Mouse (Mus musculus) lung, postnatal 0 days (tissue): ENCODE results near the gene Gm37240. TPM values are rescaled to one million over a fixed set of nuclear protein-coding genes. Genes with fewer than 3 reads are reported as not detected.
"Not testable (repeated sequence)": the region's sequence is repeated elsewhere in the genome, so short reads cannot be mapped to it uniquely, and the experiment has no call there.

Experiments
- ATAC-seq: fragments of 200-750 bp; cut with Nextera tagmentation; 2 replicates; pipeline ENCODE4 v1.8.0; 2017; ENCODE audit warnings: moderate library complexity
- DNase-seq: peaks from one replicate; pipeline ENCODE4 v3.0.0-alpha.2; 2016; ENCODE audit warnings: low spot score
- H3K27ac ChIP-seq: fragments of 300-500 bp; sonication (generic); 2 replicates; pipeline ENCODE4 v1.5.1; 2014; ENCODE audit warnings: antibody characterized with exemption, mild to moderate bottlenecking, low read length, mixed read lengths
- H3K27me3 ChIP-seq: fragments of 300-500 bp; sonication (generic); replicated peaks from 2 replicates; pipeline ENCODE4 v1.6.1; 2014; ENCODE audit warnings: low read length, mixed read lengths; ENCODE audit not compliant: insufficient read depth
- H3K36me3 ChIP-seq: fragments of 300-500 bp; sonication (generic); 2 replicates; pipeline ENCODE4 v1.6.1; 2014; ENCODE audit warnings: low read length, mixed read lengths; ENCODE audit not compliant: insufficient read depth
- H3K4me1 ChIP-seq: fragments of 300-500 bp; sonication (generic); 2 replicates; pipeline ENCODE4 v1.6.1; 2014; ENCODE audit warnings: antibody characterized with exemption, low read depth, low read length, mixed read lengths; ENCODE audit not compliant: insufficient read depth
- H3K4me2 ChIP-seq: fragments of 300-500 bp; sonication (generic); replicated peaks from 2 replicates; pipeline ENCODE4 v1.6.1; 2014; ENCODE audit warnings: low read depth, mild to moderate bottlenecking, low read length, moderate library complexity, mixed read lengths
- H3K4me3 ChIP-seq: fragments of 300-500 bp; sonication (generic); 2 replicates; pipeline ENCODE4 v1.5.1; 2014; ENCODE audit warnings: low read depth, low read length
- H3K9ac ChIP-seq: fragments of 300-500 bp; sonication (generic); replicated peaks from 2 replicates; pipeline ENCODE4 v1.6.1; 2014; ENCODE audit warnings: low read depth, mild to moderate bottlenecking
- H3K9me3 ChIP-seq: fragments of 300-500 bp; sonication (generic); 2 replicates; pipeline ENCODE4 v1.6.1; 2016; ENCODE audit warnings: low read length, mixed read lengths
- CTCF ChIP-seq: IDR thresholded peaks from 2 replicates; pipeline ENCODE4 v1.5.1; 2016; ENCODE audit warnings: antibody characterized with exemption, mild to moderate bottlenecking
- EP300 ChIP-seq: IDR thresholded peaks from 2 replicates; pipeline ENCODE4 v1.6.1; 2016; ENCODE audit warnings: antibody characterized with exemption, mild to moderate bottlenecking, control low read depth
- WGBS: fragments of 180-500 bp; shearing (Covaris S2); extraction: QIAGEN DNeasy Blood & Tissue Kit; methylation state at CpG from one replicate; pipeline ENCODE4 v1.1.7; 2014; 5-methylcytosine and 5-hydroxymethylcytosine counted together
- polyA plus RNA-seq: library from polyadenylated mRNA; unstranded; fragments of >200 nt; fragmentation: Nextera tagmentation; extraction: Ambion mirVana; gene quantifications from 2 replicates; pipeline ENCODE4 v1.2.1, GENCODE M21; 2015

Gm37240 gene
- polyA plus RNA-seq, 1 experiment from 2014 or later, result 8.9 TPM

DNA sequence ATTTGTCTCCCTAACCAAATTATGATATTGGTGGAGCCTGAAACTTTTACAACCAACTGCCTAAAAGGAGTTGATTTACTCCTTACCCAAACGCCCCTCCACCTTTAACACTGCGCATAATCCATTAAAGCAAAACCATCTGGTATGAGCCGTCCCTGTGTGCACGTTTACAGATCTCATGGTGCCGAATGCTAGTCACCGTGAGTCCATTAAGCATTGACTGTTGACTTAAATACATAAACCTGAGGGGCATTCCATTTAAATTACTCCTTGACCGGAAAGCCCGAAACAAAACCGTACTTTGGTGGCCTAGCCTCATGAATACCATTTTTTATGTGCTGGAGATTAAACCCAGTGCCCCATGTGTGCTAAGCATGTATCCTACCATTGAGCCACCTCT is 40.0 kb upstream of the Gm37240 start:
- H3K9ac ChIP-seq, result no peak overlapping the region
- 77% methylated on average over 9 of the region's 9 CpGs for WGBS
- no peaks in the 10 kb centered on the region for H3K27me3 ChIP-seq
- H3K36me3 ChIP-seq, result no peaks in the 10 kb centered on the region
- no peak overlapping the region for H3K4me3 ChIP-seq
- no peak overlapping the region for H3K27ac ChIP-seq
- no peaks in the 10 kb centered on the region for H3K9me3 ChIP-seq
- DNase-seq, result no peak
- ATAC-seq, result no peak
- TF ChIP-seq EP300, result no peak
- no peak for TF ChIP-seq CTCF
- H3K4me1 ChIP-seq, result no peaks in the 10 kb centered on the region
- H3K4me2 ChIP-seq, result no peak overlapping the region

GRCm38 (mm10) chr3:85923954-85924945 is 36.9 kb upstream of the Gm37240 start:
- Histone ChIP-seq H3K9ac (no peak overlapping the region), H3K36me3 (no peaks in the 10 kb centered on the region), H3K4me1 (no peaks in the 10 kb centered on the region), H3K4me2 (no peak overlapping the region), H3K27me3 (no peaks in the 10 kb centered on the region), H3K9me3 (no peaks in the 10 kb centered on the region), H3K27ac (no peak overlapping the region), H3K4me3 (no peak overlapping the region)
- 36% methylated on average over 18 of the region's 18 CpGs for WGBS
- peak; percentile 77 for DNase-seq
- TF ChIP-seq EP300, result no peak
- TF ChIP-seq CTCF, result peak; percentile 95
- peak; percentile 66 for ATAC-seq

DNA sequence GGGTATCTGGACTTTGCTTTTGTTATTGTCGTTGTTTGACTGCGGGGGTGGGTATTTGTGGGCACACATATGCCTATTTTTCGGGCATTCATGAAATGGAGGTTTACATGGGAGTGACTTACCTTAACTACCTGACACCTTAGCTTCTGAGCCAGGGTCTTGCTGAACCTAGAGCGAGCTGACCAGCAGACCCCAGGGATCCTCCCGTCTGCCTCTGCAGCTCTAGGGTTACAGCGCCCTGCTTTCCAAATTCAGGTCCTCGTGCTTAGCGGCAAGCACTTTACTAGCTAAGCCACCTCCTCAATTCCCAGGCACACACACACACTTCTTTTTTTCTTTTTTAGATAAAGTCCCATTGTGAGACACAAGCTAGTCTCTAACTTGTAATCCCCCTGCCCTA is 36.0 kb upstream of the Gm37240 start:
- WGBS, result 84% methylated on average over 8 of the region's 8 CpGs

GRCm38 (mm10) chr3:85922331-85922730 is 35.0 kb upstream of the Gm37240 start:
- TF ChIP-seq CTCF (peak; percentile 32; the same call in 1 of the 2 replicates), EP300 (peak; percentile 74)
- no peak overlapping the region for H3K4me3 ChIP-seq
- H3K4me2 ChIP-seq, result no peak overlapping the region
- ATAC-seq (peak; percentile 43; the same call in 1 of the 2 replicates), DNase-seq (peak; percentile 47)
- no peaks in the 10 kb centered on the region for H3K4me1 ChIP-seq
- H3K27me3 ChIP-seq, result no peaks in the 10 kb centered on the region
- H3K9me3 ChIP-seq, result no peaks in the 10 kb centered on the region
- no peak overlapping the region for H3K27ac ChIP-seq
- H3K36me3 ChIP-seq, result no peaks in the 10 kb centered on the region
- H3K9ac ChIP-seq, result no peak overlapping the region
- WGBS, result 60% methylated on average over 3 of the region's 3 CpGs

More for the DNA sequence above, 36.0 kb upstream of the Gm37240 start:
- DNase-seq (no peak), ATAC-seq (no peak)
- Histone ChIP-seq H3K4me1 (no peaks in the 10 kb centered on the region), H3K27ac (no peak overlapping the region), H3K9me3 (no peaks in the 10 kb centered on the region), H3K27me3 (no peaks in the 10 kb centered on the region), H3K9ac (no peak overlapping the region), H3K36me3 (no peaks in the 10 kb centered on the region), H3K4me2 (no peak overlapping the region), H3K4me3 (no peak overlapping the region)
- no peak for TF ChIP-seq EP300
- TF ChIP-seq CTCF, result no peak

DNA sequence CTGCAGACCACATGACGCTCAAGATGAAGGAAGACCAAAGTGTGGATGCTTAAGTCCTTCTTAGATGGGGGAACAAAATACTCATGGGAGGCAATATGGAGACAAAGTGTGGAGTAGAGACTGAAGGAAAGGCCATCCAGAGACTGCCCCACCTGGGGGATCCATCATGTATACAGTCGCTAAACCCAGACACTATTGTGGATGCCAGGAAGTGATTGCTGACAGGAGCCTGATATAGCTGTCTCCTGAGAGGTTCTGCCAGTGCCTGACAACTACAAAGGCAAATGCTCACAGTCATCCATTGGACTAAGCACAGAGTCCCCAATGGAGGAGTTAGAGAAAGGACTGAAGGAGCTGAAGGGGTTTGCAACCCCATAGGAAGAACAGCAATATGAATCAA is 33.4 kb upstream of the Gm37240 start:
- not testable (repeated sequence) for H3K4me1 ChIP-seq, H3K4me3 ChIP-seq, H3K36me3 ChIP-seq, ATAC-seq, H3K27ac ChIP-seq, H3K27me3 ChIP-seq, H3K9me3 ChIP-seq, H3K9ac ChIP-seq, H3K4me2 ChIP-seq, DNase-seq
- WGBS, result 74% methylated on average over 2 of the region's 2 CpGs

DNA sequence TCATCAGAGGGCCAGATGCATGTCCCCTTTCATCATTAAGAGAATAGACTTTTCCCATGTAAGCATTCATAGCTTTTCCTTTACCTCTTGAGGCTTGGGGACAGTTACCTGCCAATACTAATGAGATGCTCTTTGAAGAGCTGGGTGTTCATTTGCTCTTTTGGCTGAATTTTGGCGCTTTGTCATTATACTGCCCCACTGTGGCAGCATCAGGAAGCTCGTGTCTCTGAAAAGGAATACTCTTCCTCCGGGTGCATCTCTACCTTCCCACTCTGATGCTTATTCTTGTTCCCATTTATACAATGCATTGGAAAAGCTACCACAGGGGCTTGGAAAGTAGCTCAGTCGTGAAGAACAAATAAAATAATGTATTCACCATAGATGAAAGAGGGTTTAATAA is 30.3 kb upstream of the Gm37240 start:
- TF ChIP-seq EP300, result no peak
- TF ChIP-seq CTCF, result peak; percentile 76
- no peak overlapping the region for H3K9ac ChIP-seq
- WGBS, result 10% methylated on average over 4 of the region's 4 CpGs
- H3K4me3 ChIP-seq, result no peak overlapping the region
- ATAC-seq (no peak), DNase-seq (peak; percentile 28)
- H3K27ac ChIP-seq, result no peak overlapping the region
- no peaks in the 10 kb centered on the region for H3K36me3 ChIP-seq
- no peaks in the 10 kb centered on the region for H3K27me3 ChIP-seq
- H3K4me1 ChIP-seq, result no peaks in the 10 kb centered on the region
- no peak overlapping the region for H3K4me2 ChIP-seq
- H3K9me3 ChIP-seq, result no peaks in the 10 kb centered on the region
